Mouse (Mus musculus) kidney, adult 2 months (tissue): ENCODE measurements at regions not wholly inside any gene's neighbourhood (a gene's known extent, or its start where the extent isn't known, plus 50 kb on each side); places are given as distances from the start of the nearest gene placed in this dataset.

Source experiments
- CTCF ChIP-seq: fragments of 200-500 bp; conservative IDR thresholded peaks from 2 replicates; pipeline ENCODE4 v1.5.1; 2011; ENCODE audit warnings: low read depth, mild to moderate bottlenecking, control low read depth, low read length, moderate library complexity, mixed read lengths; ENCODE audit not compliant: insufficient read depth, insufficient read length
- POLR2A ChIP-seq: fragments of 200-500 bp; IDR thresholded peaks from one replicate; pipeline ENCODE4 v1.6.1; 2011; ENCODE audit warnings: low read depth, low read length, control low read depth

DNA sequence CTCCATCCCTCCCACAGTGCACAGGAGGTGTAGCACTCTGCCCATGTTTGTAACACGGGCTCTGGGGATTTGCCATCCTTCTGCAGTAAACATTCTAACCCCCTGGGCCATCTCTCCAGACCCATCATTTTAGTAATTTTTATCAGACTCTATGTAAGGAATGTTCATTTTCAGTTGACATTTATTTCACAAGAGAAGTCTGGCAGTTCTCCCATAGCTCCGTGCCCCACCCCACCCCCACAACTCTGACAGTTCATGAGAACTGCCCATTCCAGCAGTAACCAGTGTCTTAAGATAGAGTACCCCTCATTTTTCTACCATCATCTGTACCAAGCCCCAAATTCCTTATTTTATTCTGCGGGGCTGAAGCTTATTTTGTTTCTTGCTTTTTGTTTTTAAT, 88.9 kb upstream of the Hivep1 start:
- no peak for TF ChIP-seq CTCF
- no peak for TF ChIP-seq POLR2A
